Mouse (Mus musculus): ENCODE measurements around the gene Usp4. TPM values are rescaled to one million over a fixed set of nuclear protein-coding genes. Genes with fewer than 3 reads are reported as not detected.

Gene Usp4
- polyA plus RNA-seq, 1 experiment from 2014 or later = 140 TPM

DNA sequence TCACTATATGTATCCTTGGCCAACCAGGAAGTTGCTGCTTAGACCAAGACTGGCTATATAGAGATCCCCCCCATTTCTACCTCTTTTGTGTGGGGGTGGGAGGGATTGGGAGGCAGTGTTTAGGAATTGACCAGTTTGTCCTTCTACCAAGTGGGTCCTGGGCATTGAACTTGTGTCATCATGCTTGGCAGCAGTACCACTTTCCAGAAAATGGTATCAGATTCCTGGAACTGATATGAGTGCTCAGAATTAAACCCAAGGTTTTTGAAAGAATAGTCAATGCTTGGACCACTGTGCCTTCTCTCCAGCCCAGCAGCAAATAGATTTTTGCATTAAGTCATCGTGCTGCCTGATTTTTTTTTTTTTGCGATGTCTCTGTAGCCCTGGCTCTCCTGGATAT is 21.8 kb upstream of the Usp4 start:
- H3K27ac ChIP-seq = no peak overlapping the region
- no peaks in the 10 kb centered on the region for H3K4me1 ChIP-seq
- H3K27me3 ChIP-seq (ENCODE audit: low read depth, poor library complexity, severe bottlenecking) = no peaks in the 10 kb centered on the region
- DNase-seq (ENCODE audit: low spot score) = no peak
- no peak overlapping the region for H3K4me3 ChIP-seq
- no peaks in the 10 kb centered on the region for H3K9me3 ChIP-seq (replicated peaks)
- WGBS = 98% methylated on average over 2 of the region's 2 CpGs
- peaks cover 92% of the 10 kb centered on the region for H3K36me3 ChIP-seq

DNA sequence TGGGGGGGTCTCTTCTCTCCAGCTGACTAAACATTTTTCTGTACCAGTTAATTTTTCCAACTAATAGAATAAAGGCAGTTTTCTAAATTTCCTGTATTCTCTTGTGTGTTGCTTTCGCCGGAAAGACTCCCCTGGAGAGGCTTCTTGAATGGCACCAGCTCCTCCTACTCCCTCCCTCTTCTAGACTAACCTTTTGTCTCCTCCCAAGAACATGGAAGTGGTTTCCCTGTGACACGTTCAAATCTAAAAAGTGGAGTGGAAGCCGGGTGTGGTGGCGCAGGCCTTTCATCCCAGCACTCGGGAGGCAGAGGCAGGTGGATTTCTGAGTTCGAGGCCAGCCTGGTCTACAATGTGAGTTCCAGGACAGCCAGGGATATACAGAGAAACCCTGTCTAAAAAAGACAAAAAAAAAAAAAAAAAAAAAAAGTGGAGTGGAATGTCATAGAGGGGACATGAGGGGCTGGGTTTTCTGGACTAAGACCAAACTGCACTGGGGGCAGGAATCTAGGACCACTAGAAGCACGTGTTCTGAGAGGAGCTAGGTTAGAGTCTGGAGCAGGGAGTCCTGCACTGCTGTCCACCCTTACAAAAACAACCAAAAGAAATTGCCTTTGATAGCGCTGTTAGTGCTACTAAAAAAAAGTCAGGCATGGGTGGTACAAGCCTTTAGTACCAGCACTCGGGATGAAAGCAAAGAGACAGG is 9.7 kb upstream of the Usp4 start:
- 79% methylated on average over 10 of the region's 10 CpGs for WGBS
- Histone ChIP-seq H3K27ac (peak overlapping the region; percentile 94), H3K4me3 (peak overlapping the region; percentile 64), H3K36me3 (peaks cover 50% of the 10 kb centered on the region), H3K9me3 (replicated peaks) (no peaks in the 10 kb centered on the region), H3K27me3 (ENCODE audit: low read depth, poor library complexity, severe bottlenecking) (no peaks in the 10 kb centered on the region), H3K4me1 (peaks cover 30% of the 10 kb centered on the region)
- DNase-seq (ENCODE audit: low spot score) = no peak

DNA sequence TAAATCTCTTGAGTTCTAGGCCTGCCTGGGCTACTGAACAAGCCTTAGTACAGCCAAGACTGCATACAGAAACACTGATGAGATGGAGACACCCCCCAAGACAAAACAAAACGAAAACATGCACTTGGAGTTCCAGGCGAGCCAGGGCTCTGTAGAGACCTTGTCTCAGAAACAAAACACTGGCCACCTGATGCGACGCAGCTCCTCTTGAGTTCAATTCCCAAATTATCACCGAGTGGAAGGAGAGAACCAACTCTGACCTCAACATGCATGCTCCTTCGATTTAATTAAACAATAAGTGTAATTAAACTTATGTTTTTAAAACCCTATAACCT is 9.1 kb upstream of the Usp4 start:
- Histone ChIP-seq H3K27ac (peak overlapping the region; percentile 94), H3K9me3 (replicated peaks) (no peaks in the 10 kb centered on the region), H3K4me3 (peak overlapping the region; percentile 64), H3K27me3 (ENCODE audit: low read depth, poor library complexity, severe bottlenecking) (no peaks in the 10 kb centered on the region), H3K36me3 (peaks cover 45% of the 10 kb centered on the region), H3K4me1 (peaks cover 30% of the 10 kb centered on the region)
- 38% methylated on average over 6 of the region's 6 CpGs for WGBS
- peak; percentile 34 for DNase-seq (ENCODE audit: low spot score)

DNA sequence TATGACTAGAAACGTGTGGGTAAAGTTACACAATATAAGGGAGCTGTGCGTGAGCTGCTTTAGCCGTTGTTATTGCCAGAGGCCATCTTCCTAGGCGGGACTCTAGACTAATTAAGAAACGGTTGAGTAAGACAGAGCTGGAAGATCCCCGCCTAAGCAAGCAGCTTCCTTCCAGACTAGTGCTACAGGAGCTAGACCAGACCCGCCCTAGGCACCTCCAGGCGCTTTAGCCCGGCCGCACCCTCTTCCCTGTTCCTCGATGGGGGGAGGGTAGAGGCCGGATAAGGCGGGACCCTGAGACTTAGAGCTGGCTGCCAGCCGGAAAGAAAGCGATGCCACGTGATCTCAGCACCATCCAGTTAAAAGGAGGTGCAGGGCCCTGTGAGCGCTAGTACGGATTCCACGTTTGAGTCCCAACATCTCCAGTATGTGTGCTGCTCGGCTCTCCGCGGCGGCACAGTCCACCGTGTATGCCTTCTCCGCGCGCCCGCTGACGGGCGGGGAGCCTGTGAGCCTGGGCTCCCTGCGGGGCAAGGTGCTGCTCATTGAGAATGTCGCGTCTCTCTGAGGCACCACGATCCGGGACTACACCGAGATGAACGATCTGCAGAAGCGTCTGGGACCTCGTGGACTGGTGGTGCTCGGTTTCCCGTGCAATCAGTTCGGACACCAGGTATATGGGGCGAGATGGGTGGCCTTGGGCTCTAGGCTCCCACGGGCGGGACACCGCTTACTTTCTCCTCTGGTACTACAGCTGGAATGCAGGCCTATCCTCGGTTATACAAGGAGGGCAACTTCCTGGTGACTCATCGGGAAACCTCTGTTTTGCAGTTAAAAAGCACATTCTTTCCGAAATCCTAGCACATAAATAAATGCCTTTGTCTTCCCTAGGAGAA is 8.5 kb upstream of the Usp4 start, which contains the start of gene Gpx1:
Gene Gpx1, plus strand, starts transcription at position 18 of the 896 bp plus-strand sequence.
- no peaks in the 10 kb centered on the region for H3K9me3 ChIP-seq (replicated peaks)
- no peaks in the 10 kb centered on the region for H3K27me3 ChIP-seq (ENCODE audit: low read depth, poor library complexity, severe bottlenecking)
- peak; percentile 92 for DNase-seq (ENCODE audit: low spot score)
- peak within 1 kb of the TSS; percentile 64 for H3K4me3 ChIP-seq
- under 1% methylated on average over 49 of the region's 49 CpGs for WGBS
- peaks cover 30% of the 10 kb centered on the region for H3K4me1 ChIP-seq
- H3K36me3 ChIP-seq = peaks cover 39% of the 10 kb centered on the region
- peak within 1 kb of the TSS; percentile 94 for H3K27ac ChIP-seq

DNA sequence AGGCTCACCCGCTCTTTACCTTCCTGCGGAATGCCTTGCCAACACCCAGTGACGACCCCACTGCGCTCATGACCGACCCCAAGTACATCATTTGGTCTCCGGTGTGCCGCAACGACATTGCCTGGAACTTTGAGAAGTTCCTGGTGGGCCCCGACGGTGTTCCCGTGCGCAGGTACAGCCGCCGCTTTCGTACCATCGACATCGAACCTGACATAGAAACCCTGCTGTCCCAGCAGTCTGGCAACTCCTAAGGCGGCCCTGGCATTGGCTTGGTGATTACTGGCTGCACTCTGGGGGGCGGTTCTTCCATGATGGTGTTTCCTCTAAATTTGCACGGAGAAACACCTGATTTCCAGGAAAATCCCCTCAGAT is 7.8 kb upstream of the Usp4 start:
- peak overlapping the region; percentile 64 for H3K4me3 ChIP-seq
- peak overlapping the region; percentile 94 for H3K27ac ChIP-seq
- peaks cover 30% of the 10 kb centered on the region for H3K4me1 ChIP-seq
- H3K9me3 ChIP-seq (replicated peaks) = no peaks in the 10 kb centered on the region
- WGBS = 13% methylated on average over 20 of the region's 20 CpGs
- H3K27me3 ChIP-seq (ENCODE audit: low read depth, poor library complexity, severe bottlenecking) = no peaks in the 10 kb centered on the region
- peaks cover 31% of the 10 kb centered on the region for H3K36me3 ChIP-seq
- peak; percentile 45 for DNase-seq (ENCODE audit: low spot score)

DNA sequence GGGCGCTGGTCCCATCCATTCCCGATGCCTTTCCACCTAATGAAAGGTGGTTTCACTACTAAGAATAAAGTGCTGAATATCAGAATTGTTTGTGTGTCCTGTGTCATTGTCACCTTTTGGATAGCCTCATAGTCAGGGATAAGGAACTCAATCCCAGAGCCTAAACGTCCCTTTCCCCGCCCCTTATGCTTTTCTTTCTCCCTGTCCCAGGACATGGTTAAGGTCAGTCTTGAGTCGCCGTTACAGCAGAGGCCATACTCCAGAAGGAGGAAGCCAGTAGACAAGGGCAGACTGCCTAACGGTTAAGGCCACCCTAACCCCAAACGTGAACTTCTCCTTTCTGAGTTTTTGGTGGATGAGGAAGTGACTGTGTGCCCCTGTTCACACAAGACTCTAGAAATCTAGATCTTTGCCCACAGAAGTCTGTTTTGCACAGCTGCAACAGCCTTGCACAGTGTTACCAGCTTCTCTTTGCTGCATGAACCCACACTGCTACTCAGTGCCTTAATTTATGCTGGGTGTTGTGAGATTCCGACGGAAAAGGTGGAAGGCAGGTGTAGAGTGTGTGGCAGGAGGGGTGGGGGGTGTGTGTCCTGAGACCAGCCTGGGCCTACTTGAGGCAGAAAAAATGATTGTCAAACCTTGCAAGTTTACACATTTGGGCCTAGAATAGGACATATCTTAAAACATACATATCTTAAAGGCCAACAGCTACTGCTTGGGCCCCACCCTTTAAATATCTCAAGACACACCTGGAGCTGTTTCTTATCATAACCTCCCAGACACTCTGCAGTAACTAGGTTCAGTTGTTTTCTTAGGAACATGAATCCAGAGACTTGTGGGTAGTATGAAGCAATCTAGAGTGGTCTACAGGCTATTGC is 7.2 kb upstream of the Usp4 start:
- 77% methylated on average over 10 of the region's 10 CpGs for WGBS

DNA sequence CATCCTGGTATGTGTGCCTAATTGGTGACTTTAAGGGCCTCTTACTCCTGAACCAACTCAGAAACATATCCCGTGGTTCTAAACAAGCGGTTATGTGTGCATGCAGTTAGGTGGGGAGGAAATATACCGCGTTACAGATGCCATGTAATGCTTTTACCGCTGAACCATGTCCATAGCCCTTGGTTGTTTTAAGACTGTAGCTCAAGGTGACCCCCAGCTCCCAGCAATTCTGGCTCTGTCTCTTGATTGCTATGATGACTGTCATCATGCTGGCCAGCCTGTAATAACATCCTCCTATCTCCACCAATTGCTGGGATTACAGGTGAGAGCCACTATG is 6.5 kb upstream of the Usp4 start:
- no peak overlapping the region for H3K4me3 ChIP-seq

More for the DNA sequence above, 7.2 kb upstream of the Usp4 start:
- Histone ChIP-seq H3K4me3 (peak overlapping the region; percentile 64), H3K27me3 (ENCODE audit: low read depth, poor library complexity, severe bottlenecking) (no peaks in the 10 kb centered on the region), H3K9me3 (replicated peaks) (no peaks in the 10 kb centered on the region), H3K4me1 (peaks cover 30% of the 10 kb centered on the region), H3K36me3 (peaks cover 25% of the 10 kb centered on the region), H3K27ac (peak overlapping the region; percentile 94)
- no peak for DNase-seq (ENCODE audit: low spot score)

DNA sequence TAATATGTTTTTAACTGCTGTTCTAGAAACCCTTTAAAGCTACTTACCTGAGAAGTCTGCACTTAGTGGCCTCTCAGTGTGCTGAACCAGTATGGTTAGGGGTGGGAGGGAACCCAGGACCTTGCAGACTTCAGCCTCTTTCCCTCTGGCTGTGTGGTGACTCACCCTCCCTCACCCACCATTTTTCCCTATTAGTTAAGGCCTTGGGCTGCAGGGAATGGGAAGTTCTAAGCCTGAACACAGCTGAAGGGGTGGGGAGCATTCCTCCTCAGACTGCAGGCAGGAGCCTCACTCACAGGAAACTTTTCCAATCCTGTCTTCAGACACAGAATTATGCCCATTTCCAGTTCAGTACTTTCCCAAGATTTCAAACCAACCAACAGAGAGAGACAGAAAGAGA is 5.9 kb upstream of the Usp4 start:
- peaks cover 16% of the 10 kb centered on the region for H3K36me3 ChIP-seq
- no peak overlapping the region for H3K4me3 ChIP-seq
- no peak for DNase-seq (ENCODE audit: low spot score)
- 0 out of 2 replicates have a peak overlapping the region, but pooled peaks have one; percentile 48 for H3K27ac ChIP-seq
- no peaks in the 10 kb centered on the region for H3K27me3 ChIP-seq (ENCODE audit: low read depth, poor library complexity, severe bottlenecking)
- H3K4me1 ChIP-seq = peaks cover 33% of the 10 kb centered on the region
- H3K9me3 ChIP-seq (replicated peaks) = no peaks in the 10 kb centered on the region

More for the DNA sequence above, 6.5 kb upstream of the Usp4 start:
- Histone ChIP-seq H3K4me1 (peaks cover 30% of the 10 kb centered on the region), H3K27ac (no peak overlapping the region), H3K27me3 (ENCODE audit: low read depth, poor library complexity, severe bottlenecking) (no peaks in the 10 kb centered on the region), H3K9me3 (replicated peaks) (no peaks in the 10 kb centered on the region), H3K36me3 (peaks cover 19% of the 10 kb centered on the region)
- WGBS = 92% methylated on average over 5 of the region's 5 CpGs
- DNase-seq (ENCODE audit: low spot score) = no peak

DNA sequence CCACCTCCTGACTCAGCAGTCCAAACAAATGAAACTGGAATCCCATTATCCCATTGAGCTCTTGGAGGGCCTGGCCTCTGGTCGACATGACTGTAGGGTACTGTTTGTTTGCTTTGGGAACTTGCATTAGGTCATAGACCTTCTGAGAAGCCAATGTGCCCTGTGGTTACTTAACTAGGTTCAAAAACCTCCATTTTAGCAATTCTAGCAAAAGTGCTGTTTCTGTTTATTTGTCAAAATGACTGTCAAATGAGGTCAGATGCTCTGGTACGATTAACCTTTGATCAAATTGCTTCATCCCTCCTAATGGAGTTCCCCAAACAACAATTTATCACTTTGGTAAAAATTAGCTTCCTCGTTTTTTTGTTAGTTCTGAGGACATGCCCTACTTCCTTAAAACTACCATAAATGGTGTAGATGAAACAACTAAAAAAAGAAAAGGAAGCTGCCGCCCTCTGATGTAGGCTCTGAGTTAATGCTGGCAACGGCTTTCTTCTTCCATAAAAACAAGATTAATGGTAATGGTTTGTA is 5.3 kb upstream of the Usp4 start:
- Histone ChIP-seq H3K36me3 (peaks cover 16% of the 10 kb centered on the region), H3K4me3 (no peak overlapping the region), H3K27me3 (ENCODE audit: low read depth, poor library complexity, severe bottlenecking) (no peaks in the 10 kb centered on the region), H3K27ac (0 out of 2 replicates have a peak overlapping the region, but pooled peaks have one; percentile 48), H3K4me1 (peaks cover 35% of the 10 kb centered on the region), H3K9me3 (replicated peaks) (no peaks in the 10 kb centered on the region)
- WGBS = 41% methylated on average over 5 of the region's 5 CpGs
- DNase-seq (ENCODE audit: low spot score) = no peak

DNA sequence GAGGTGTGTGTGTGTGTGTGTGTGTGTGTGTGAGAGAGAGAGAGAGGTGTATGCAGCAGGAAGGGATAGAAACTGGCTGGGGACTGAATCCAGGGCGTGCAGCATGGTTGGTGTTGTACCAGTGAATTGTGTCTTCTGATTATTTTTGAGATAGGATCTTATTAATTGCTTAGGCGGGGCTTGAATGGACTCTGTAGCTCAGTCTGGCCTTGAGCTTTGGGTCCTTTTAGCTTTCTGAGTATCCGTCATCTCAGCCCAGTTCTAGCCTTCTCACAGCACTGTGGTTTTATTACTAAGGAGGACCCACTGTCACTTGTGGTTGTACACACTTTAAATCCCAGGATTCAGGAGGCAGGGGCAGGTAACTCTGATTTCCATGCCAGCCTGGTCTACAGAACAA is 4.3 kb upstream of the Usp4 start:
- Histone ChIP-seq H3K9me3 (replicated peaks) (no peaks in the 10 kb centered on the region), H3K4me3 (no peak overlapping the region), H3K27ac (no peak overlapping the region), H3K4me1 (peaks cover 33% of the 10 kb centered on the region), H3K27me3 (ENCODE audit: low read depth, poor library complexity, severe bottlenecking) (no peaks in the 10 kb centered on the region), H3K36me3 (peaks cover 7% of the 10 kb centered on the region; the same call in 1 of the 2 replicates)
- WGBS = 93% methylated on average over 3 of the region's 3 CpGs
- DNase-seq (ENCODE audit: low spot score) = no peak

DNA sequence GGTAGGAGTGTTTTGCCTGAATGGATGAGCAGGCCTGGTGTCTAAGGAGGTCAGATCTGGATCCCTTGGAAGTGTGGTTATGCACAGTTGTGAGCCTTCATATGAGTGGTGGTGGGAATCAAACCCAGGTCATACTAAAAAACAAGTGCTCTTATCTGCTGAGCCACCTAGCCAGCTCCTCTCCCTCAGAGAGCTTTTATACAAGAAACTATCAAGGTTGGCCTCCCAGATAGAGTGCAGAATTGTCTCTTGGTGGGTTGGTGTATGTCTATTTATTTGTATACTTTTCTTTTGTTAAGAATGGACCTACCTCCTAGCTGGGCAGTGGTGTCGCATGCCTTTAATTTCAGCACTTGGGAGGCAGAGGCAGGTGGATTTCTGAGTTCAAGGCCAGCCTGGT is 3.8 kb upstream of the Usp4 start:
- WGBS = 93% methylated on average over 1 of the region's 1 CpGs
- Histone ChIP-seq H3K4me3 (no peak overlapping the region), H3K9me3 (replicated peaks) (no peaks in the 10 kb centered on the region), H3K27ac (no peak overlapping the region), H3K4me1 (peaks cover 34% of the 10 kb centered on the region), H3K36me3 (peaks cover 4% of the 10 kb centered on the region; the same call in 1 of the 2 replicates), H3K27me3 (ENCODE audit: low read depth, poor library complexity, severe bottlenecking) (no peaks in the 10 kb centered on the region)
- no peak for DNase-seq (ENCODE audit: low spot score)

DNA sequence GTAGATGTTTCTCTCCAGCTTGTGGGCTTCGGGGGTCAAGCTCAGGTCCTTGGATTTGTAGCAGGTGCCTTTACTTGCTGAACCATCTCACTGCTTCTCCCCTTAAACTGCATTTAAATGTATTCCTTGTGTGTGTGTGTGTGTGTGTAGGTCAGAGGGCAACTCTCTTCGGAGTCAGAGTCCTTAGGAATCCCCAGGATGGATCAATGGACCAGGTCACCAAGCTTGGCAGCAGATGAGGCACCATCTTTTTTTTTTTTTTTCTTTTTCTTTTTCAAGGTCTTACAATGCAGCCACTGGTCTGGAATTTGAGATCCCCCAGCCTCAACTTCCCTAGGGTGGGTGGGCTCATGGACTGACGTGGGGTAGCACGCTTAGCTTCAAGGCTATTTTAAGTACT is 3.2 kb upstream of the Usp4 start:
- DNase-seq (ENCODE audit: low spot score) = no peak
- no peaks in the 10 kb centered on the region for H3K9me3 ChIP-seq (replicated peaks)
- H3K36me3 ChIP-seq = peaks cover 7% of the 10 kb centered on the region
- no peak overlapping the region for H3K4me3 ChIP-seq
- 89% methylated on average over 4 of the region's 4 CpGs for whole genome bisulfite sequencing
- H3K27ac ChIP-seq = no peak overlapping the region
- no peaks in the 10 kb centered on the region for H3K27me3 ChIP-seq (ENCODE audit: low read depth, poor library complexity, severe bottlenecking)
- peaks cover 37% of the 10 kb centered on the region for H3K4me1 ChIP-seq

All from limb, embryonic 10.5 days (tissue).